Comparison of ENCODE assay signal across 8 mouse cellular contexts in genomic region chr12:17689931-17690563, GRCm38 (mm10). TPM values are rescaled to one million over a fixed set of nuclear protein-coding genes. Genes with fewer than 3 reads are reported as not detected.
DNase-seq lines count a peak whose midpoint lies in the region; ATAC-seq and TF ChIP-seq lines count a peak whose summit lies in the region.

No protein-coding gene starts in this region.

- no peaks in the 10 kb centered on the region for H3K36me3 ChIP-seq in kidney, embryonic 15.5 days
- H3K36me3 ChIP-seq in forebrain, embryonic 14.5 days (ENCODE audit: control insufficient read depth, insufficient read depth, low read length), result no peaks in the 10 kb centered on the region
- H3K36me3 ChIP-seq in liver, embryonic 14.5 days (replicated peaks; ENCODE audit: control insufficient read depth, insufficient read depth, low read depth), result no peaks in the 10 kb centered on the region
- no peaks in the 10 kb centered on the region for H3K36me3 ChIP-seq in stomach, embryonic 15.5 days

- no peak for DNase-seq in kidney, adult 9 months
- DNase-seq in ZHBTc4 (ENCODE audit: low read depth, low spot score), result peak; percentile 89
- DNase-seq in forebrain, embryonic 14.5 days (ENCODE audit: low spot score), result no peak
- DNase-seq in liver, embryonic 14.5 days (ENCODE audit: low read depth in 3 of 3, low spot score in 3 of 3), result peak in 2 of 3 experiments; percentile 40 to 42
- DNase-seq in left cerebral cortex, postnatal 10 days (ENCODE audit: extremely low spot score in 1 of 2, low spot score in 2 of 2), result no peak
- no peak for DNase-seq in frontal cortex, postnatal 25 days (ENCODE audit: low spot score in 2 of 2)

- H3K4me3 ChIP-seq in kidney, embryonic 15.5 days (replicated peaks), result peak overlapping the region; percentile 78
- H3K4me3 ChIP-seq in forebrain, embryonic 14.5 days (ENCODE audit: low read depth, low read length), result peak overlapping the region; percentile 72
- peak overlapping the region; percentile 66 to 89 for H3K4me3 ChIP-seq in liver, embryonic 14.5 days (ENCODE audit: insufficient read depth in 1 of 2, low read depth in 2 of 2, low read length in 2 of 2)
- peak overlapping the region; percentile 84 for H3K4me3 ChIP-seq in stomach, embryonic 15.5 days (replicated peaks)

- intact Hi-C loops in left cerebral cortex, postnatal 10 days (cut with DNase I), result no loop called here

- no peak overlapping the region for H3K9ac ChIP-seq in kidney, embryonic 15.5 days
- no peak overlapping the region for H3K9ac ChIP-seq in forebrain, embryonic 14.5 days (ENCODE audit: low read length)
- H3K9ac ChIP-seq in liver, embryonic 14.5 days (replicated peaks), result no peak overlapping the region
- H3K9ac ChIP-seq in stomach, embryonic 15.5 days, result no peak overlapping the region

- H3K27me3 ChIP-seq in kidney, embryonic 15.5 days, result no peaks in the 10 kb centered on the region
- H3K27me3 ChIP-seq in forebrain, embryonic 14.5 days (replicated peaks; ENCODE audit: control insufficient read depth, insufficient read depth, low read length), result no peaks in the 10 kb centered on the region
- peaks cover 14% of the 10 kb centered on the region for H3K27me3 ChIP-seq in liver, embryonic 14.5 days (ENCODE audit: control insufficient read depth, insufficient read depth, low read length)
- H3K27me3 ChIP-seq in stomach, embryonic 15.5 days (replicated peaks), result no peaks in the 10 kb centered on the region

- no peak for TF ChIP-seq EP300 in liver, embryonic 14.5 days (IDR thresholded peaks at IDR 0.05; ENCODE audit: low read depth)

- no peak for TF ChIP-seq CTCF in liver, embryonic 14.5 days (IDR thresholded peaks at IDR 0.05; ENCODE audit: low read depth)

- WGBS in kidney, embryonic 15.5 days, result 11% methylated on average over 20 of the region's 20 CpGs
- WGBS in forebrain, embryonic 14.5 days, result 11% methylated on average over 19 of the region's 20 CpGs
- 6% methylated on average over 20 of the region's 20 CpGs for WGBS in liver, embryonic 14.5 days (ENCODE audit: insufficient replicate concordance)
- 11% methylated on average over 20 of the region's 20 CpGs for WGBS in stomach, embryonic 15.5 days

- no peaks in the 10 kb centered on the region for H3K9me3 ChIP-seq in kidney, embryonic 15.5 days (replicated peaks)
- no peaks in the 10 kb centered on the region for H3K9me3 ChIP-seq in forebrain, embryonic 14.5 days (replicated peaks; ENCODE audit: control insufficient read depth, low read length)
- H3K9me3 ChIP-seq in liver, embryonic 14.5 days (ENCODE audit: control insufficient read depth, low read length), result no peaks in the 10 kb centered on the region
- H3K9me3 ChIP-seq in stomach, embryonic 15.5 days, result no peaks in the 10 kb centered on the region

- peaks cover 49% of the 10 kb centered on the region for H3K4me1 ChIP-seq in kidney, embryonic 15.5 days
- H3K4me1 ChIP-seq in forebrain, embryonic 14.5 days (ENCODE audit: control insufficient read depth, insufficient read depth, low read length), result peaks cover 17% of the 10 kb centered on the region
- peaks cover 0 to 10% of the 10 kb centered on the region in 2 experiments; a peak in 2 of 4 replicates for H3K4me1 ChIP-seq in liver, embryonic 14.5 days (replicated peaks; ENCODE audit: control insufficient read depth in 2 of 2, insufficient read depth in 2 of 2, low read length in 1 of 2)
- peaks cover 18% of the 10 kb centered on the region; the same call in 1 of the 2 replicates for H3K4me1 ChIP-seq in stomach, embryonic 15.5 days

- peak overlapping the region; percentile 82 for H3K27ac ChIP-seq in kidney, embryonic 15.5 days
- no peak overlapping the region for H3K27ac ChIP-seq in forebrain, embryonic 14.5 days (ENCODE audit: low read depth, low read length)
- H3K27ac ChIP-seq in liver, embryonic 14.5 days, result no peak overlapping the region
- H3K27ac ChIP-seq in stomach, embryonic 15.5 days, result peak overlapping the region; percentile 67; the same call in 1 of the 2 replicates

- H3K4me2 ChIP-seq in kidney, embryonic 15.5 days, result peak overlapping the region; percentile 94
- H3K4me2 ChIP-seq in forebrain, embryonic 14.5 days (ENCODE audit: low read length), result peak overlapping the region; percentile 93
- H3K4me2 ChIP-seq in liver, embryonic 14.5 days (ENCODE audit: low read depth), result peak overlapping the region; percentile 89
- H3K4me2 ChIP-seq in stomach, embryonic 15.5 days, result peak overlapping the region; percentile 93

- ATAC-seq in kidney, embryonic 15.5 days (replicated peaks; ENCODE audit: low FRiP score), result peak; percentile 83; the same call in 1 of the 2 replicates
- no peak for ATAC-seq in forebrain, embryonic 14.5 days
- ATAC-seq in liver, embryonic 14.5 days (ENCODE audit: insufficient read depth), result peak; percentile 88
- ATAC-seq in stomach, embryonic 15.5 days (ENCODE audit: insufficient read depth, low FRiP score, low read depth), result peak; percentile 82

RNA-seq across cellular contexts. Expression of gene Hpcal1, which starts 0.6 kb away (rescaled TPM):
- 51.4 and 55.5 TPM in 2 replicates for polyA plus RNA-seq in kidney, embryonic 15.5 days (2015; fragmentation: Nextera tagmentation; extraction: Ambion mirVana)
- polyA plus RNA-seq in forebrain, embryonic 14.5 days (2014; fragmentation: Nextera tagmentation; extraction: Ambion mirVana), result 33.3 and 40.0 TPM in 2 replicates
- 16.2 and 16.6 TPM in 2 replicates for polyA plus RNA-seq in liver, embryonic 14.5 days (2012; rRNA removed)
- 13.6 and 14.7 TPM in 2 replicates for polyA plus RNA-seq in liver, embryonic 14.5 days (2014; fragmentation: Nextera tagmentation; extraction: Ambion mirVana)
- polyA plus RNA-seq in stomach, embryonic 15.5 days (2015; fragmentation: Nextera tagmentation; extraction: Ambion mirVana), result 61.0 and 62.7 TPM in 2 replicates
- total RNA-seq in left cerebral cortex, postnatal 10 days (2021), result 10 to 100 TPM; 54.8 to 66.9 TPM

Comparison
In these comparisons a context has a peak if more than half of its experiments do, and no peak if none do; other contexts are left out.
1. H3K27ac ChIP-seq: peak in kidney, embryonic 15.5 days (single experiment) and stomach, embryonic 15.5 days (single experiment); none in forebrain, embryonic 14.5 days (single experiment) and liver, embryonic 14.5 days (single experiment).
2. DNase-seq: peak in ZHBTc4 (single experiment) and liver, embryonic 14.5 days (2 of 3); none in kidney, adult 9 months (single experiment), forebrain, embryonic 14.5 days (single experiment), left cerebral cortex, postnatal 10 days (0 of 2) and frontal cortex, postnatal 25 days (0 of 2).
3. Peak in every context shown above with its lines, with median percentiles within 50 percentile points of each other: H3K4me2 ChIP-seq and H3K4me3 ChIP-seq.